Mouse (Mus musculus) embryonic fibroblast, embryonic 13.5 days (primary cell): ENCODE data around the gene Psma4. TPM values are rescaled to one million over a fixed set of nuclear protein-coding genes. Genes with fewer than 3 reads are reported as not detected.
A peak's percentile ranks its signal among the peaks of the same experiment; 100 is the strongest.

Experiments used
- H3K27ac ChIP-seq: 2 replicates; pipeline ENCODE4 v1.5.1; 2012; ENCODE audit warnings: low read length, control low read depth, inconsistent platforms; ENCODE audit not compliant: insufficient read depth
- H3K4me1 ChIP-seq: 2 replicates; pipeline ENCODE4 v1.6.1; 2011; ENCODE audit warnings: low read length; ENCODE audit not compliant: control insufficient read depth, insufficient read depth
- H3K4me3 ChIP-seq: 2 replicates; pipeline ENCODE4 v1.5.1; 2011; ENCODE audit warnings: mild to moderate bottlenecking, control low read depth, low read length; ENCODE audit not compliant: insufficient read depth
- CTCF ChIP-seq: IDR thresholded peaks from 2 replicates; pipeline ENCODE4 v1.5.1; 2011; ENCODE audit warnings: mild to moderate bottlenecking, control low read depth, low read length, moderate library complexity, borderline replicate concordance; ENCODE audit not compliant: insufficient read depth
- POLR2A ChIP-seq: IDR thresholded peaks from 2 replicates; pipeline ENCODE4 v1.6.1; 2011; ENCODE audit warnings: low read depth, mild to moderate bottlenecking, control low read depth, low read length, moderate library complexity
- polyA plus RNA-seq: library from polyadenylated mRNA; stranded (reverse); fragments of >200 nt; gene quantifications from 2 replicates; pipeline ENCODE4 v1.2.4, GENCODE M21; 2011; ENCODE audit warnings: low read depth; ENCODE audit not compliant: missing spikeins, insufficient read length

The Psma4 gene
- polyA plus RNA-seq = 238 and 265 TPM in 2 replicates

- TF ChIP-seq CTCF = no peak
- peak; percentile 79 for TF ChIP-seq POLR2A
- H3K27ac ChIP-seq = peak within 1 kb of the TSS; percentile 81
- H3K4me3 ChIP-seq = peak within 1 kb of the TSS; percentile 70
- peaks cover 3% of the 10 kb centered on the region for H3K4me1 ChIP-seq
Observed at GRCm38 (mm10) chr9:54950575-54951321, at the start of gene Psma4, which contains the start of gene AY074887. Gene Psma4, plus strand, starts transcription at chr9:54950790. Gene AY074887, minus strand, starts transcription at chr9:54950998.

- TF ChIP-seq POLR2A (no peak), CTCF (no peak)
- Histone ChIP-seq H3K4me1 (no peaks in the 10 kb centered on the region), H3K27ac (peak overlapping the region; percentile 57), H3K4me3 (no peak overlapping the region)
Observed at GRCm38 (mm10) chr9:54909446-54909845, 41.1 kb upstream of the Psma4 start.

- TF ChIP-seq CTCF (no peak), POLR2A (no peak)
Observed at GRCm38 (mm10) chr9:54915576-54915975, 35.0 kb upstream of the Psma4 start.

DNA sequence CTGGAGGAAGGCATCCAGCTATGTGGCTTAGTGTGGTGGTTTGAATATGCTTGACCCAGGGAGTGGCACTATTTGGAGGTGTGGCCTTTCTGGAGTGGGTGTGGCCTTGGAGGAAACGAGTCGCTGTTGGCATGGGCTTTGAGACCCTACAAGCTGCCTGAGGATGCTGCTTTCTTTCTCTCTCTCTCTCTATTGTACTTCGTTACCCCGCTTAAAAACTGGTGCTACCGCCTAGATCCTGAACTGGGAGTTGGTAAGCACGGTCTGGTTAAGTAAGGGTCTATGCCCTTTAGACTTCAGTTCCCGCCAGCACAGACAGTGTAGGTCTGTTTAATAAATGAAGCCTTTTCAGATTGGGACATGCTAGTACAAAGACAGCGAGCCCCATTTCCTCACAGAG is 34.2 kb upstream of the Psma4 start:
- no peak overlapping the region for H3K27ac ChIP-seq
- TF ChIP-seq POLR2A (no peak), CTCF (no peak)
- no peaks in the 10 kb centered on the region for H3K4me1 ChIP-seq
- H3K4me3 ChIP-seq = 0 out of 2 replicates have a peak overlapping the region, but pooled peaks have one; percentile 7

More at GRCm38 (mm10) chr9:54915576-54915975, 35.0 kb upstream of the Psma4 start:
- H3K4me3 ChIP-seq = no peak overlapping the region
- H3K4me1 ChIP-seq = no peaks in the 10 kb centered on the region
- no peak overlapping the region for H3K27ac ChIP-seq

DNA sequence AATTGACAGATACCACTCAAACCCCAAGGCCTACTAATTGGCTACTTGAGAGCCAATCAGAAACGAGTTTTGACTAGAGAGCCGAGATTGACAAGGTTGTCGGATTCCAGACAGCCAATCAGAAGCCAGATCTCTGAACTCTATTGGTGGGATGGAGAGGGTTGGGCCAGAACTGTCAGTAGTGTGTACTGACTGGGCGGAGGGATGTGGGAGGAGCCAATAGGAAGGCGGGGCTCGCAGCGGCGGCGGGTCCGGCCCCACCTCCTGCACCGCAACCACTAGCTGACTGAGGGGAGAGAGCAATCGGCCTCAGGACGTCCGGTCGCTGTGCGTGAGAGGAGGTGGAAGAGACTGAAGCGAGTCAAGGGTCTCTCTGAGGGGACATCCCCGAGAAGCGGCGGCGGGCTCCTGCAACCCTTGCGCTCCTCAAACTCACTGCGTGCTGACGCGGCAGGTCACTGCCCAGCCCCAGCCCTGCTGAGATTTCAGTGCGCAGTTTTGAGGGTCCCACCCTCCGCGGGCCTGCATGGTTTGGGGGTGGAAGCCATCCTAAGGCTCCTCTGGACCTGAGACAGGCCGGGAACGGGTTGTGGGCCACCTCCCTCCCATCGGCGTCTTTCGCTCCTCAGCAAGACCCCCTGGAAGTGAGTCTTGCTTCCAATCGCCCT is 33.4 kb upstream of the Psma4 start, which contains the start of gene Hykk:
Gene Hykk (plus strand): TSS at position 274 of the 668 bp plus-strand sequence.
- Histone ChIP-seq H3K27ac (no peak within 1 kb of the TSS), H3K4me1 (no peaks in the 10 kb centered on the region)

GRCm38 (mm10) chr9:54918191-54918590 is 32.4 kb upstream of the Psma4 start:
- Histone ChIP-seq H3K27ac (no peak overlapping the region), H3K4me3 (no peak overlapping the region), H3K4me1 (no peaks in the 10 kb centered on the region)
- TF ChIP-seq CTCF (no peak), POLR2A (no peak)

More for the DNA sequence above, 33.4 kb upstream of the Psma4 start, which contains the start of gene Hykk:
- TF ChIP-seq CTCF (no peak), POLR2A (peak; percentile 89)
- H3K4me3 ChIP-seq = peak within 1 kb of the TSS; percentile 62

DNA sequence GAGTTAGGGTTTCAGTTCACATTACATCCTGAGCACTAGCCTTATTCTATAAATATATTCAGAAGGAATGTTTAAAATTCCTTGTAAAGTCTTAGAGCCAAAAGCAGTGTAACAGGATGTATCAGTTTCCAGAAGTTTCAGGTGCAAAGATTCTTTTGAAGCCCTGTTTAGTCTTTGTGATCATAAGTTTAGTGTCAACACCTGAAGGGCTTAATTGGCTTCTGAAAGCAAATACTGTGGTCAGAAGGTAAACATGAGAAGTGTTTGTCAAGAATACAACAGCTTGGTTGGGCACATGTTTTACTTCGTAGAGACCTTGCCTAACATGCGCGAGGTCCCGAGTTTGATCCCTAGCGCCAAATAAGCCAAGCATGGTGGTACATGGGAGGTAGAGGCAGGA is 31.8 kb upstream of the Psma4 start:
- TF ChIP-seq CTCF (no peak), POLR2A (no peak)
- Histone ChIP-seq H3K27ac (no peak overlapping the region), H3K4me1 (no peaks in the 10 kb centered on the region), H3K4me3 (no peak overlapping the region)

DNA sequence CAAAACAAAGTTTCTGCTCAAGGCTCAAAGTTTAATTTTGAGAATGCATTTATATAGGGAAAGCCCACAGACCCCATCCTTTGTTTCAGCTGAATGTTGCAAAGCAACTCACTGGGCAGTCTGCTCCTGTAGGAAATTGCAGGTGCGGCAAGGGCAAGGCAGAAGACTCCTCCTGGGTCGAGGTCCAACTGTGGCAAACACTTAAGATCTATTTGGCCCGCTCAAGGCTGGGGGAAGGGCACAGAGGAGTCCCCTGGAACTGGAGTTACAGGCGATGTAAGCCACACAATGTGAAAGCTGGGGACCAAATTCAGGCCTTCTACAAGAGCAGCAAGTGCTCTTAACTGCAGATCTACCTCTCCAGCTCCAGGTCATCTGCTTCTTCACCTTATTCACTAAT is 30.6 kb upstream of the Psma4 start:
- Histone ChIP-seq H3K27ac (no peak overlapping the region), H3K4me1 (no peaks in the 10 kb centered on the region), H3K4me3 (no peak overlapping the region)
- TF ChIP-seq POLR2A = no peak
- no peak for TF ChIP-seq CTCF

DNA sequence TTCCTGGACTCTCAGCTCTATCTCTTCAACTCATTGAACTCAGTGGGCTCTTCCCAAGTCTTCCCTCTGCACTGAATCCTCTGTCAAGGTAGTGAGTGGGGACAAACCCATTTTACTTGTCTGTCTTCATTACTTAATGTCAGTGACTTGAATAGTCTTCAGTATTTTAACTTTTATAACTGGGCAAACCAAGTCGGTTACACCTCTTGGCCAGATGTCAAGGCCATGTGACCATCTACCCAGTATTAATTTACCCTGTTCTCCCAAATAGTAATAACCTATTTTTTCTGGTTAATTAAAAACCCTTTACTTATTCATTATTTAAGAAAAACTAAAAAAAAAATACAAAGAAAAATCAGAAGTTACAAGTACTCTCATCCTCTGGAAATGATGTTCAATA is 19.8 kb upstream of the Psma4 start:
- TF ChIP-seq POLR2A (no peak), CTCF (no peak)
- Histone ChIP-seq H3K4me1 (no peaks in the 10 kb centered on the region), H3K4me3 (no peak overlapping the region), H3K27ac (no peak overlapping the region)

- Histone ChIP-seq H3K27ac (no peak overlapping the region), H3K4me3 (no peak overlapping the region), H3K4me1 (no peaks in the 10 kb centered on the region)
- TF ChIP-seq POLR2A (no peak), CTCF (no peak)
Observed at GRCm38 (mm10) chr9:54931765-54932164, 18.8 kb upstream of the Psma4 start.
